Mouse (Mus musculus): ENCODE data around the gene Btf3.

DNA sequence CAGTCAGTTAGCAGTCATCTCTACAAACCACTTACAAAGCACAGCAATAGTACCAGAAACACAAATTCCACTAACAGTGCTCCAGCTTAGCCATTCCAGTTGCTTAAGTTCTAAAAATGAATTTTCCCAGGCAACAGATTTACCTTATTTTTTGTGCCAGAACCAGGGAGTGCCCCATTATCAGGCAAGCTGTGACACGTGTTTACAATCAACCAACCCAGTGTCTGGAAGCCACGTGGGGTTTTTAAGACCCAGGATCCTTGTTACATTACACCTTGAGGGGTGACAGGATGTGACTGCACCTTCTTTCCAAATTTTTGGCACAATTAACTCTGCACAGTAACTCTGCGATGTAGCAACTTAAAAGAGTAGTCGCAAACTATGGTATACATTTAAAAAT is 8.1 kb downstream of the Btf3 start:
- TF ChIP-seq TAL1 (IDR thresholded peaks at IDR 0.05; ENCODE audit: low read length) (no peak), ZKSCAN1 (IDR thresholded peaks at IDR 0.05; ENCODE audit: low read depth, low read length) (no peak), ZMIZ1 (IDR thresholded peaks at IDR 0.05; ENCODE audit: low read depth, low read length) (no peak), CTCF (IDR thresholded peaks at IDR 0.05 in 2 of 3, conservative IDR thresholded peaks at IDR 0.05 in 1 of 3; ENCODE audit: control insufficient read depth in 1 of 3, insufficient read depth in 1 of 3, low read depth in 2 of 3, low read length in 3 of 3, poor library complexity in 1 of 3, severe bottlenecking in 1 of 3) (no peak), NRF1 (IDR thresholded peaks at IDR 0.05; ENCODE audit: insufficient read depth, low read depth, low read length, poor library complexity, severe bottlenecking) (no peak), POLR2A (IDR thresholded peaks at IDR 0.05; ENCODE audit: control insufficient read depth in 1 of 2, insufficient read depth in 1 of 2, low read depth in 1 of 2, low read length in 2 of 2, poor library complexity in 1 of 2) (no peak; a peak in 1 of 4 replicates), TCF12 (IDR thresholded peaks at IDR 0.05; ENCODE audit: low read depth, low read length) (no peak), CHD1 (IDR thresholded peaks at IDR 0.05; ENCODE audit: low read depth, low read length) (no peak), MEF2A (IDR thresholded peaks at IDR 0.05; ENCODE audit: extremely low read depth, insufficient replicate concordance, low read depth, low read length, poor library complexity, severe bottlenecking) (no peak), JUND (IDR thresholded peaks at IDR 0.05; ENCODE audit: low read depth, low read length) (no peak)

Measured in MEL (cell line).